Mouse (Mus musculus) testis, adult 2 months (tissue): ENCODE results near the gene Etv1. TPM values are rescaled to one million over a fixed set of nuclear protein-coding genes. Genes with fewer than 3 reads are reported as not detected.

Experiments
- H3K27ac ChIP-seq: fragments of 200-500 bp; 2 replicates; pipeline ENCODE4 v1.5.1; 2012; ENCODE audit warnings: low read depth, low read length; ENCODE audit not compliant: control insufficient read depth, insufficient read depth
- H3K27me3 ChIP-seq: fragments of 200-500 bp; 2 replicates; pipeline ENCODE4 v1.6.1; 2012; ENCODE audit warnings: mild to moderate bottlenecking, low read length, moderate library complexity; ENCODE audit not compliant: control insufficient read depth, insufficient read depth
- H3K36me3 ChIP-seq: fragments of 200-500 bp; 2 replicates; pipeline ENCODE4 v1.6.1; 2012; ENCODE audit warnings: mild to moderate bottlenecking, low read length; ENCODE audit not compliant: control insufficient read depth, insufficient read depth
- H3K4me1 ChIP-seq: fragments of 200-500 bp; 2 replicates; pipeline ENCODE4 v1.6.1; 2012; ENCODE audit warnings: low read length; ENCODE audit not compliant: control insufficient read depth, insufficient read depth
- H3K4me3 ChIP-seq: fragments of 200-500 bp; 2 replicates; pipeline ENCODE4 v1.5.1; 2012; ENCODE audit warnings: low read depth, mild to moderate bottlenecking, low read length, moderate library complexity, mixed read lengths; ENCODE audit not compliant: control insufficient read depth
- CTCF ChIP-seq: fragments of 200-500 bp; IDR thresholded peaks from 2 replicates; pipeline ENCODE4 v1.5.1; 2012; ENCODE audit warnings: low read depth, mild to moderate bottlenecking, inconsistent platforms, low read length, moderate library complexity; ENCODE audit not compliant: control insufficient read depth, insufficient read depth, insufficient replicate concordance
- POLR2A ChIP-seq: fragments of 200-500 bp; IDR thresholded peaks from 2 replicates; pipeline ENCODE4 v1.6.1; 2012; ENCODE audit warnings: low read depth, mild to moderate bottlenecking, inconsistent platforms, low read length, moderate library complexity; ENCODE audit not compliant: control insufficient read depth
- polyA plus RNA-seq: library from polyadenylated mRNA; depleted of rRNA; stranded (reverse); fragments of >200 nt; gene quantifications from 2 replicates; pipeline ENCODE4 v1.2.3, GENCODE M21; 2012

Gene Etv1
- polyA plus RNA-seq, 1 experiment, result 3.4 TPM

DNA sequence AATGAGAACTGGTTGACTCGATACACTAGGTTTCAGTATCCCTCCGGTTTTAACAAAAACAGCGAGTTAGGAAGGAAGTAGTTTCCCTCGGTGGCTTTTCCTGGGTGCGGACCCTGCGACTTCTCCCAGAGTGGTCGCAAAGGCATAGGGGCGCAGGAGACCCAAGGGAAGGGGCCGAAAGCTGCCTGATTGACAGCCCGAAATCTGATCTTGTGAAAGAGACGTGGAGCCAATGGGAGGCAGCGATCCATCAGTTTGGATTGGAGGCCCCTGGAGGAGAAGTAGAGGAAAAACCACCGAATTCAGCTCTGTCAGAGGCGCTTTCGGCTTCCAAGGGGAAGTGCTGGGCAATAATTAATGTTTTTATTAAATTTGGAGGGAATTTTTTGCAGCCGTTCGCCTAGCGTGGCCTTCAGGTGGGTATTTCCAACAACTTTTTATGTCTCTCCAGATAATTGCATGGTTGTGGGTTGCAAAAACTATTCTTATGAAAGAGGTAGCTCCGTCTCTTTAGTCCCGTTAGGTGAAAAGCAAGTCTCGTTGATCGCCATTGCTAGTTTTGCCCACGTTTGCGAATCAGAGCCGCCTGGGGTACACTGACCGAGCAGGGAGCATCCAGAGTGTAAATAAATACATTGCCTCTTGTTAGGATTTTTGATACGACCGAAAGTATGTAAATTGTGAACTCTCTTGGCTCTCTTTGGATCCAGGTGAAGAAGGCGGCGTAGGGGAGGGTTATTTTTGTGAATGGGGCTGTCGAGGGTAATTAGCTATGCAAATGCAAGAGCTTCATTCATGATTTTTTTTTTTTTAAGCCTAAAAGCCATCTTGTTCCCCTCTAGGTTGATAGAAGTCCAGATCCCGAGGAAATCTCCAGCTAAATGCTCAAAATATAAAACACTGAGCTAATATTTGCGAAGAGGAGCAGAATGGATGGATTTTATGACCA, 1.1 kb downstream of the Etv1 start:
- H3K4me1 ChIP-seq, result peaks cover 3% of the 10 kb centered on the region
- no peak for TF ChIP-seq CTCF
- no peak for TF ChIP-seq POLR2A
- H3K27me3 ChIP-seq, result no peaks in the 10 kb centered on the region; the same call in 1 of the 2 replicates
- no peaks in the 10 kb centered on the region for H3K36me3 ChIP-seq
- peak overlapping the region; percentile 78 for H3K27ac ChIP-seq
- H3K4me3 ChIP-seq, result peak overlapping the region; percentile 87

DNA sequence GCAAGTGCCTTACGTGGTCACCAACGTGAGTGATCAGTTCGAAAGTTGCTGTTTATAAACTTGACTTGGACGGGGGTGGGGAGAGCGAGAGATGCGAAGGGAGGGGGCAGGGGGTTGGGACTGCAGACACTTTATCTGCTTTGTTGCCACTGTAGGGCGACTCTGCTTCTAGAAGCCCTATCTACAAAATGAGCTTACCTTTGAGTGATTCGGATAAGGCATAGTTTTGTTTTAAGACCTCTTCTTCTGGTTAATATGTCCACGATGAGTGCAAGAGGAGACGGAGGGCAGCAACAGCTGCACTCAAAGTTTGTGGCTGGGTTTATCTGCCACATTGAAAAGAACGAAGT, 1.8 kb downstream of the Etv1 start:
- TF ChIP-seq CTCF, result no peak
- TF ChIP-seq POLR2A, result no peak
- Histone ChIP-seq H3K36me3 (no peaks in the 10 kb centered on the region), H3K27me3 (no peaks in the 10 kb centered on the region; the same call in 1 of the 2 replicates), H3K27ac (peak overlapping the region; percentile 42; the same call in 1 of the 2 replicates), H3K4me3 (peak overlapping the region; percentile 59), H3K4me1 (peaks cover 3% of the 10 kb centered on the region)

DNA sequence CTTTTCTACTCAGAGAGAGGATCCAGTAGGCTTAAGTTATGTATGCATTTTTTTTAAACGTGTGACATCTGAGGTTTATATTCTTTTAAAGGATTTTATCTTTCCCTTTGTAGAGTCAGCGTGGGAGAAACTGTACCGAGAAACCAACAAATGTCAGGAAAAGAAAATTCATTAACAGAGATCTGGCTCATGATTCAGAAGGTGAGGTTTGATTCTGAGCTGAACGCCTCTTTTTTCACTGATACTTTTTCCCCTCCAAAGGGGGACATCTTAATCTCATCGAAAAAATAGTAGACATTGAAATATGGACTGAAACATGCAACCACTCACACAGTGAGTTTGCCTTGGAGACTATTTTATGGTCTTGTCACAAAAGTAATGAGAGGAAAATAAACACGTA, 2.5 kb downstream of the Etv1 start:
- Histone ChIP-seq H3K27ac (no peak overlapping the region), H3K27me3 (no peaks in the 10 kb centered on the region; the same call in 1 of the 2 replicates), H3K36me3 (no peaks in the 10 kb centered on the region), H3K4me1 (peaks cover 3% of the 10 kb centered on the region), H3K4me3 (no peak overlapping the region)
- TF ChIP-seq POLR2A (no peak), CTCF (no peak)

DNA sequence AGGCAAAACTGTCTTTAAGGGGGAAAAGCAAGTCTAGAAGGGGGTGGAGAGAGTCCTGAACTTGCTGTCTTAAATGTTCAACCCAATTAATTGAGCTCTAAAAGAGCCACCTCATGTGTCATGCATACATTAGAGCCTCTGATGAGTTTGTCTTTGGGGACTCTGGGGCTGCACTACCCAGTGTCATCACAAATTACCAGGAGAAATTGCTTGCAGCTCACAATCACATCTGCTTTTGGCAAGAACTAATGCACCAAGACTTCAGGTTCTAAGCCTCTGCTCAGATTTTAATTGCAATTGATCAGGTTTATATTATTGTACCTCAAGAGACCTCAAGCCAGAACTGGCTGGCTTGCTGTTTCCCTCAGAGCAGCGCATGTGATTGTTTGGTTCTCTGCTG, 4.1 kb downstream of the Etv1 start:
- Histone ChIP-seq H3K4me3 (no peak overlapping the region), H3K4me1 (peaks cover 3% of the 10 kb centered on the region), H3K27me3 (no peaks in the 10 kb centered on the region; the same call in 1 of the 2 replicates), H3K27ac (no peak overlapping the region), H3K36me3 (no peaks in the 10 kb centered on the region)
- TF ChIP-seq POLR2A (no peak), CTCF (no peak)

DNA sequence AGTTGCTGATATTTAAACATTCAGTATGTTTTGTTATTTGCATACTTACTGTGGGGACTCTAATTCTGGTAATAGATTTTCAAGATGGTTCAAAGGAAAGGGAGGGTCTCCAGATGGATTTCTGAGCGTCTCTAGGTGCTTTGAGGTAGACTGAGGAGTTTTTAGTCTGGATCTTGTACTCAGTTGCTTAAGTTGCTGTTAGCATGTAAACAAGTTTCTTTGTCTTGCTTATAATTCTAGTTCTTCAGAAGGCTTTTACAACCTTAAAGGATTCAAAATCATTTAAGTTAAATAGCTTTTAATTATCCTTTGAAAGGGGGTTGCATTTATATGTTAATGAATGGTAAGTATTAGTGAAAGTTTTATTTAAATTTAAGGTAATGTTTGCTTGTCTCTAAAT, 5.0 kb downstream of the Etv1 start:
- Histone ChIP-seq H3K36me3 (no peaks in the 10 kb centered on the region), H3K4me3 (no peak overlapping the region)
- TF ChIP-seq POLR2A (no peak), CTCF (no peak)

DNA sequence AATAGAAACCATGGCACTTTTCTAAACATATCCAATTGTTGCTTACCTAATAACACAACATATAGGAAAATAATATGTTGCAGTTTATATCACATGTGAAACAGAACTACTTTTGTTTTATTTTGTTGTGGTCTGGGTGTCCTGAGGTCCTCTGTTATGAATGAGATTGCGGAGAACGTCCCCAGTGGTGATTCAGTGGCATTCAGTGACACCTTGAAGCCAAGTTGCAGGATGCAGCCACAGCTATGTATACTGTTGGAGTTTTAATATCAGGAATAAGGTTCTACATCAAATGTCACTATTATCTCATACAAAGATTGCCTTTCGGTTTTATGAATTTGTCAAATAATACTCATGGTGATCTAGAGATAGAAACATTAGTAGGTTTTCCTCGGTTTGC, 7.4 kb downstream of the Etv1 start:
- TF ChIP-seq CTCF (no peak), POLR2A (no peak)

More for the DNA sequence above, 5.0 kb downstream of the Etv1 start:
- Histone ChIP-seq H3K27ac (no peak overlapping the region), H3K4me1 (peaks cover under 1% of the 10 kb centered on the region), H3K27me3 (no peaks in the 10 kb centered on the region; the same call in 1 of the 2 replicates)

DNA sequence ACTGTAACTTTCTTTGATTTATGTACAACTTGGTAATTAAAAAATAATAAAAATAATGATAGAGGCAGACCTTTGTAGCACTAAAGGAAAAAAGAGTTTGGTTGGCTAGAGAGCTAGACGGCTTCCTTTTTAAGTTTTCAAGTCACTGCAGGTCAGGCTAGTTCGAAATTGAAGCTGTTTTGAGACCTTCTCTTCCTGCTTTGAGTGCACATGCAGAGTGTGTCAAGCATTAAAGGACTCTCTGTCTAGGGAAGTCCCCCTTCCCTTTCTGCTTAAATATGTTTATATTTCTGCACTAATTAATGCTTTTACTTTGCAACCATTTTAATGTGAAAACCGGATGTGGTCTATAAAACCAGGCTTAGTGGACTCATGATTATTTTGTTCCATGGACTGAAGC, 8.5 kb downstream of the Etv1 start:
- no peak overlapping the region for H3K4me3 ChIP-seq
- TF ChIP-seq CTCF (no peak), POLR2A (no peak)
- no peaks in the 10 kb centered on the region for H3K27me3 ChIP-seq
- H3K4me1 ChIP-seq, result no peaks in the 10 kb centered on the region
- no peaks in the 10 kb centered on the region for H3K36me3 ChIP-seq
- H3K27ac ChIP-seq, result no peak overlapping the region

More for the DNA sequence above, 7.4 kb downstream of the Etv1 start:
- Histone ChIP-seq H3K27ac (no peak overlapping the region), H3K4me3 (no peak overlapping the region), H3K27me3 (no peaks in the 10 kb centered on the region), H3K4me1 (no peaks in the 10 kb centered on the region), H3K36me3 (no peaks in the 10 kb centered on the region)
